Mouse (Mus musculus) lung, embryonic 15.5 days (tissue): Measurements from ENCODE around the gene Bahcc1. TPM values are rescaled to one million over a fixed set of nuclear protein-coding genes. Genes with fewer than 3 reads are reported as not detected.

Source experiments
- ATAC-seq: fragments of 200-750 bp; cut with Nextera tagmentation; 2 replicates; pipeline ENCODE4 v1.8.0; 2017; ENCODE audit warnings: moderate number of reproducible peaks, borderline replicate concordance; ENCODE audit not compliant: low FRiP score, low TSS enrichment; ENCODE audit errors: extremely low read depth
- H3K27ac ChIP-seq: fragments of 300-500 bp; sonication (generic); 2 replicates; pipeline ENCODE4 v1.5.1; 2015; ENCODE audit warnings: moderate library complexity, mild to moderate bottlenecking, inconsistent platforms
- H3K27me3 ChIP-seq: fragments of 300-500 bp; sonication (generic); 2 replicates; pipeline ENCODE4 v1.6.1; 2015; ENCODE audit warnings: inconsistent platforms
- H3K36me3 ChIP-seq: fragments of 300-500 bp; sonication (generic); 2 replicates; pipeline ENCODE4 v1.6.1; 2015; ENCODE audit warnings: inconsistent platforms
- H3K4me1 ChIP-seq: fragments of 300-500 bp; sonication (generic); 2 replicates; pipeline ENCODE4 v1.6.1; 2015; ENCODE audit warnings: inconsistent platforms
- H3K4me2 ChIP-seq: fragments of 300-500 bp; sonication (generic); 2 replicates; pipeline ENCODE4 v1.6.1; 2015; ENCODE audit warnings: inconsistent platforms, mild to moderate bottlenecking, moderate library complexity
- H3K4me3 ChIP-seq: fragments of 300-500 bp; sonication (generic); 2 replicates; pipeline ENCODE4 v1.5.1; 2015; ENCODE audit warnings: mild to moderate bottlenecking, inconsistent platforms
- H3K9ac ChIP-seq: fragments of 300-500 bp; sonication (generic); 2 replicates; pipeline ENCODE4 v1.6.1; 2015; ENCODE audit warnings: inconsistent platforms
- H3K9me3 ChIP-seq: fragments of 300-500 bp; sonication (generic); 2 replicates; pipeline ENCODE4 v1.6.1; 2016; ENCODE audit warnings: inconsistent platforms
- WGBS: fragments of 180-500 bp; shearing (Covaris S2); methylation state at CpG from one replicate; pipeline ENCODE4 v1.1.7; 2015; 5-methylcytosine and 5-hydroxymethylcytosine counted together
- polyA plus RNA-seq: library from polyadenylated mRNA; unstranded; fragments of >200 nt; fragmentation: Nextera tagmentation; extraction: Ambion mirVana; gene quantifications from 2 replicates; pipeline ENCODE4 v1.2.1, GENCODE M21; 2015

Bahcc1 gene
- polyA plus RNA-seq, 1 experiment from 2014 or later, result 9.2 TPM

GRCm38 (mm10) chr11:120268195-120268967 lies 35.6 kb downstream of the Bahcc1 start:
- H3K9ac ChIP-seq, result no peak overlapping the region
- WGBS, result 73% methylated on average over 10 of the region's 10 CpGs
- H3K9me3 ChIP-seq, result no peaks in the 10 kb centered on the region
- 0 out of 2 replicates have a peak, but pooled peaks have one; percentile 3 for ATAC-seq
- H3K4me1 ChIP-seq, result peaks cover 47% of the 10 kb centered on the region
- no peaks in the 10 kb centered on the region; the same call in 1 of the 2 replicates for H3K27me3 ChIP-seq
- no peak overlapping the region for H3K27ac ChIP-seq
- H3K36me3 ChIP-seq, result peaks cover 21% of the 10 kb centered on the region
- H3K4me3 ChIP-seq, result no peak overlapping the region
- no peak overlapping the region for H3K4me2 ChIP-seq

GRCm38 (mm10) chr11:120269007-120269406 lies 36.3 kb downstream of the Bahcc1 start:
- no peak overlapping the region for H3K9ac ChIP-seq
- WGBS, result 84% methylated on average over 3 of the region's 3 CpGs
- no peaks in the 10 kb centered on the region for H3K9me3 ChIP-seq
- peaks cover 41% of the 10 kb centered on the region for H3K4me1 ChIP-seq
- H3K27ac ChIP-seq, result no peak overlapping the region
- no peak for ATAC-seq
- no peak overlapping the region for H3K4me2 ChIP-seq
- no peak overlapping the region for H3K4me3 ChIP-seq
- H3K27me3 ChIP-seq, result no peaks in the 10 kb centered on the region; the same call in 1 of the 2 replicates
- peaks cover 28% of the 10 kb centered on the region for H3K36me3 ChIP-seq

- Histone ChIP-seq H3K9ac (no peak overlapping the region), H3K36me3 (peaks cover 33% of the 10 kb centered on the region), H3K4me3 (no peak overlapping the region), H3K27ac (no peak overlapping the region), H3K4me2 (no peak overlapping the region), H3K27me3 (no peaks in the 10 kb centered on the region), H3K9me3 (no peaks in the 10 kb centered on the region), H3K4me1 (peaks cover 35% of the 10 kb centered on the region)
- WGBS, result 68% methylated on average over 8 of the region's 8 CpGs
- ATAC-seq, result no peak
Observed at GRCm38 (mm10) chr11:120269498-120270104, 36.9 kb downstream of the Bahcc1 start.

- Histone ChIP-seq H3K4me3 (no peak overlapping the region), H3K9ac (no peak overlapping the region), H3K27ac (peak overlapping the region; percentile 39), H3K27me3 (no peaks in the 10 kb centered on the region), H3K36me3 (peaks cover 50% of the 10 kb centered on the region), H3K4me1 (peaks cover 19% of the 10 kb centered on the region), H3K4me2 (no peak overlapping the region), H3K9me3 (no peaks in the 10 kb centered on the region)
- no peak for ATAC-seq
- 69% methylated on average over 11 of the region's 11 CpGs for WGBS
Observed at GRCm38 (mm10) chr11:120279335-120279734, 46.6 kb downstream of the Bahcc1 start.

- no peak for ATAC-seq
- Histone ChIP-seq H3K27me3 (no peaks in the 10 kb centered on the region), H3K4me2 (no peak overlapping the region), H3K36me3 (peaks cover 50% of the 10 kb centered on the region), H3K4me3 (no peak overlapping the region), H3K9ac (no peak overlapping the region), H3K27ac (peak overlapping the region; percentile 39; the same call in 1 of the 2 replicates), H3K4me1 (peaks cover 19% of the 10 kb centered on the region), H3K9me3 (no peaks in the 10 kb centered on the region)
- 84% methylated on average over 25 of the region's 25 CpGs for WGBS
Observed at GRCm38 (mm10) chr11:120280281-120280773, 47.6 kb downstream of the Bahcc1 start.

- peaks cover 19% of the 10 kb centered on the region for H3K4me1 ChIP-seq
- H3K4me2 ChIP-seq, result no peak overlapping the region
- H3K4me3 ChIP-seq, result no peak overlapping the region
- H3K27me3 ChIP-seq, result no peaks in the 10 kb centered on the region
- H3K9me3 ChIP-seq, result no peaks in the 10 kb centered on the region
- 88% methylated on average over 7 of the region's 7 CpGs for WGBS
- peak overlapping the region; percentile 39 for H3K27ac ChIP-seq
- no peak overlapping the region for H3K9ac ChIP-seq
- no peak for ATAC-seq
- H3K36me3 ChIP-seq, result peaks cover 51% of the 10 kb centered on the region
Observed at GRCm38 (mm10) chr11:120280774-120281173, 48.0 kb downstream of the Bahcc1 start.

- Histone ChIP-seq H3K4me1 (peaks cover 19% of the 10 kb centered on the region), H3K27ac (peak overlapping the region; percentile 39), H3K4me3 (no peak overlapping the region), H3K9ac (no peak overlapping the region), H3K4me2 (no peak overlapping the region), H3K27me3 (no peaks in the 10 kb centered on the region), H3K36me3 (peaks cover 49% of the 10 kb centered on the region), H3K9me3 (no peaks in the 10 kb centered on the region)
- WGBS, result 69% methylated on average over 3 of the region's 3 CpGs
- no peak for ATAC-seq
Observed at GRCm38 (mm10) chr11:120281197-120281596, 48.5 kb downstream of the Bahcc1 start.

DNA sequence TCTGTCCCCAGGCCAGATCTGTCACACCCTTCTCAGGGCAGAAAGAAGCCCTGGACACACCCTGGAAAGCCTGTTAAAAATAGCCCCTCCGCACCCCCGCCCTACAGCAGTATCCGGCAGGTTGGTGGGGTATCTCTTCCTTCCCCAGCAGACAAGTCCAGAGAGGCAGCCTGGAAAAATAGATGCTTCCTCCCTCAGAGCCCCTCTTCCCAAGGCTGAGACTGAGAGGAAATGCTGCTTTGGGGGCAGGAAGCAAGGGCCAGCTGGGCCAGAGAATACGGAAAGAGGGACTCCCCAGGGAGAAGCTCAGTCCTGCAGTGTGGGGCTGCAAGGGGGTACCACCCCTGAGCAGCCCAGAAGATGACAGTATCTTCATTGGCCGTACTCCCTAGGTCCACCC lies 50.8 kb downstream of the Bahcc1 start:
- H3K27ac ChIP-seq, result peak overlapping the region; percentile 76
- no peaks in the 10 kb centered on the region for H3K9me3 ChIP-seq
- ATAC-seq, result no peak
- H3K27me3 ChIP-seq, result no peaks in the 10 kb centered on the region
- no peak overlapping the region for H3K4me3 ChIP-seq
- H3K36me3 ChIP-seq, result peaks cover 60% of the 10 kb centered on the region
- H3K4me2 ChIP-seq, result no peak overlapping the region
- 61% methylated on average over 5 of the region's 5 CpGs for WGBS
- H3K4me1 ChIP-seq, result peaks cover 19% of the 10 kb centered on the region
- H3K9ac ChIP-seq, result no peak overlapping the region

DNA sequence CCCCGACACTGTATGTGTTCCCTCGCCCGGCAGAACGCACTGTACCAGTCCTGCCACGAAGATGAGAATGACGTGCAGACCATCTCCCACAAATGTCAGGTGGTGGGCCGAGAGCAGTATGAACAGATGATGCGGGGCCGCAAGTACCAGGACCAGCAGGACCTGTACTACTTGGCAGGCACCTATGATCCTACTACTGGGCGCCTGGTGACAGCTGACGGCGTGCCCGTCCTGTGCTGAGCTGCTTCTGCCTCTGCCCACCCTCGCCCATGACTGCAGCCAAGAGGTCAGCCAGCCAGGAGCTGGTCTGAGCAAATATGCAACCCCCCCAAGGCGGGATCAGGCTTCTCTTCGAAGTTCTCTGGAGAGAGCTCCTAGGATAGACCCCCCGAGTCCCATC lies 56.9 kb downstream of the Bahcc1 start:
- no peak for ATAC-seq
- 93% methylated on average over 17 of the region's 17 CpGs for WGBS
- Histone ChIP-seq H3K27ac (no peak overlapping the region), H3K9ac (no peak overlapping the region), H3K9me3 (no peaks in the 10 kb centered on the region), H3K36me3 (peaks cover 47% of the 10 kb centered on the region), H3K4me2 (no peak overlapping the region), H3K4me3 (no peak overlapping the region), H3K4me1 (peaks cover 20% of the 10 kb centered on the region), H3K27me3 (no peaks in the 10 kb centered on the region)

DNA sequence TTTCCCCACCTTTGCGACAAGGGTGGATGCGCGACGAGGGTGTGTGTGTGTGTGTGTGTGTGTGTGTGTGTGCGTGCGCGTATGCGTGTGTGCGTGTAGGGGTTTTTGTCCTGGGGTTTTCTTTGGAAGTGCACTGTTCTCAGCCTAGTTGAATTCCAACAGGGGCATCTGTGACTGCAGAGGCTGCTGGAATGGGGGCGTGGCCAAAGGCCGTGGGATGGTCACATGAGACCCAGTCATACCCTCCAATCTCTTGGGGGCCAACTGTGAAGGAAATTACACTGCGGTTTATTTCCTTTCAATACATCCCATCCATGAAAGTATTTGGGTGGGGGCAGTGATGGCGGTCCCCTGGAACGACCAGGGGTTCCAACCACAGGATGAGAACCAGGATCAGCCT lies 57.5 kb downstream of the Bahcc1 start:
- Histone ChIP-seq H3K36me3 (peaks cover 41% of the 10 kb centered on the region), H3K27ac (no peak overlapping the region), H3K4me2 (no peak overlapping the region), H3K4me1 (peaks cover 20% of the 10 kb centered on the region), H3K9ac (no peak overlapping the region), H3K9me3 (no peaks in the 10 kb centered on the region), H3K4me3 (no peak overlapping the region), H3K27me3 (no peaks in the 10 kb centered on the region)
- no peak for ATAC-seq
- 90% methylated on average over 14 of the region's 14 CpGs for WGBS

DNA sequence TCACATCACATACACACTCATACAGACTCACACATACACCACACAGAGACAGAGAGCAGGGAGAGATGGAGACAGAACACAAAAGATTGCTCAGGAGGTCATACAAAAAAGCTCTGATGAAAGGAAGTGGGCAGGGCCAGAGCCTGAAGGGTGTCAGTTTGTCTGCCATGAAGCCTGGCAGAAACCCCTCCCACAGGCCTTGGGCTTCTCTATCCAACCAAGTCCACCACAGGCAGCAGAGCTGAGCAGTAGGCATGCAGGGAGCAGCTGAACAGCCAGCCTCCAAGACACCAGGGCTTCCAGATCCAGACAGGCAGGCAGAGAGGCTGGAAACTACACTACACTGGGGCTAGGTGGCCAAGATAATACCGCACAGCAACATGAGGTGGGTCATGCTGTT lies 61.0 kb downstream of the Bahcc1 start:
- Histone ChIP-seq H3K4me2 (no peak overlapping the region), H3K36me3 (peaks cover 14% of the 10 kb centered on the region), H3K9ac (no peak overlapping the region), H3K27ac (peak overlapping the region; percentile 41; the same call in 1 of the 2 replicates), H3K27me3 (no peaks in the 10 kb centered on the region), H3K4me3 (no peak overlapping the region), H3K9me3 (no peaks in the 10 kb centered on the region), H3K4me1 (peaks cover 38% of the 10 kb centered on the region)
- 82% methylated on average over 1 of the region's 1 CpGs for WGBS
- ATAC-seq, result no peak
